Mouse (Mus musculus): Measurements from ENCODE around the gene Dpf2. TPM values are rescaled to one million over a fixed set of nuclear protein-coding genes. Genes with fewer than 3 reads are reported as not detected.
A peak's percentile ranks its signal among the peaks of the same experiment; 100 is the strongest.

Gene Dpf2
- total RNA-seq, 2 experiments from 2014 or later, result 71.9 to 78.2 TPM

DNA sequence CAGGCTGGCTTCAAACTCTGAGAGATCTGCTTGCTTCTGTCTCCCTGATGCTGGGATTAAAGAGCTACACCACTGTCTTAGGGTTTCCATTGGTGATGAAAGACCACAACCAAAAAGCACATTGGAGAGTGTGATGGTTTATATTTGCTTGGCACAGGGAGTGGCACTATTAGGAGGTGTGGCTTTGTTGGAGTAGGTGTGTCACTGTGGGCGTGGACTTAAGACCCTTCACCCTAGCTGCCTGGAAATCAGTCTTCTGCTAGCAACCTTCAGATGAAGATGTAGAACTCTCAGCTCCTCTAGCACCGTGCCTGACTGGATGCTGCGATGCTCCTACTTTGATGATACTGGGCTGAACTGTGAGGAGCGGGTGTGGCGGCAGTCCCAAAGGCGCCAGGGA, 25.7 kb upstream of the Dpf2 start:
- intact Hi-C loops (cut with DNase I; ENCODE audit: low total_unique reads), result no loop called here
- no peak for DNase-seq

DNA sequence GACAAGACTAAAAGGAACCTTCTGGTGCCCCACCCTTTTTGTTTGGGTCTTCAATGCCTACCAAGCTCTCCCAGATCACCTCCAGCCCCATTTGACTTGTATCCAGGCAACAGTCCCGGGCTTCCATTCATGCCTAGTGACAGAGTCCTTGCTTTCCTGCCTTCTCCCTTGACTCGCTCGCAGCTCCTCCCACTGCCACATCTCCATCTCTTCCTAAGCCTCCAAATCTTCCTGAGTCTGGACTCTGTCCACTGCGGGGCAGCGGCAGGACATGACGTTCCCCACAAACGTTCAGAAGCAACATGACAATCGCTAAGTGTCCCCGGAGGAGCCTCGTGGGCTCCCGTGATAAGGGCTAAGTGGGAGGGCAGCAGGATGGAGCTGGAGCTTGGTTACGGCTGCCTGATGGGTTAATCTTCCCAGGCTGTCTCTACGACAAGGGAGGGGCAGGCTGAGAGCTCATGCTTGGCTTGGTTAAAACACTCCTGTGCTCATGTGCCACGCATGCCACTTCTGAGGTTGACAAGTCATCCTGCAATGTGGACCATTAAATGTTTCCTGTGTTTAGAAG, 25.1 kb upstream of the Dpf2 start:
- no peak for DNase-seq

DNA sequence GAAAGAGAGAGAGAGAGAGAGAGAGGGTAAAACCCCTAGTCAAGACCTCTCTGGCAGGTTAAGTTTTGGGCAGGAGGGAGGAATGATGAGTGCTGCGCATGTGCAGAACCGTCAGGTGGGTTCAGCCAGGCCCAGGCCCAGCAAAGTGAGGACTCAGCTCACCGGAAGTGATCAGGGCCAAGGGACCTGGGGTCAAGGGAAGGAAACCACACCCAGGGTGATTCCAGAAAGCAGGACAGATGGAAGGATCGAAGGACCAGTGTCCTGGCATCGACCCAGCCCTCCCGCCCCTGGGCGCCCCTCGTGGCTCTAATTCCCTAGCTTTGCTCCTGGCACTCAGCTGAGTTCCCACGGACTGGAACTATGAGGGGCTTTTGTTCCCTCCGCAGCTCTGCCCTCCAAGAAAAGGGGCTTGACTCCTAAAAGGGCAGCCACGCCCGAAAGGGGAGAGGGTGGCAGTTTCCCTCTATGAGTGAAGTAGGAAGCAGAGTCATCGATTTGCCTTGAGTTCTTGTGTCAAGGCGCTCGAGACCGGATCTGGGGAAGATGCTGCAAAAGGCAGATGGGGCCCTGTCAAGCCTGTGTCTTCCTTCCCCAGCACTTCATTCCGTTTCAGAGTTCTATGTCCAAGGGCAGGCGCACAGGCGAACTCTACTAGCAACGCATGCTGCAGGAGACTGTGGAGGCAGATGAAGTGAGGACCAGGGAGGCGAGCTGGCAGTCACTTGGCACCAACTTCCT, 24.5 kb upstream of the Dpf2 start:
- intact Hi-C loops (cut with DNase I; ENCODE audit: low total_unique reads), result no loop called here
- no peak for DNase-seq

More for the DNA sequence above, 25.1 kb upstream of the Dpf2 start:
- intact Hi-C loops (cut with DNase I; ENCODE audit: low total_unique reads), result no loop called here

DNA sequence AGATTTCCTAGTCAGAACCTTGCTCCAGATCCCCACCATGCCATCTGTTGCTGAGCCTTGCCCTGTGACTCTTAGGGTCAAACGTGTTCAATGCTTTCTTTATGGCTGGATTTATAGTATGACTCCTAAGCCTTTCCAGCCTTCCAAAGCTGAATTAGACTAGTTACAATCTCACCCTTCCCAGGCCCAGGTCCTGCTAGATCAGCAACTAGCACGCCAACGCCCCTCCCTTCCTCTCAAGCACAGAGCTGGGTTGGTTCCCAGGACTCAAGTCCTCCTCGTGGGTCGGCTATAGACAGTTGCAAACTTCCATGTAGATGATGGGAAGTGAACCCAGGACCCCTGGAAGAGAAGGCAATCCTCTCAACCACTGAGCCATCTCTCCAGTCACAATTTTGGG, 22.9 kb upstream of the Dpf2 start:
- intact Hi-C loops (cut with DNase I; ENCODE audit: low total_unique reads), result no loop called here
- DNase-seq, result peak; percentile 58

DNA sequence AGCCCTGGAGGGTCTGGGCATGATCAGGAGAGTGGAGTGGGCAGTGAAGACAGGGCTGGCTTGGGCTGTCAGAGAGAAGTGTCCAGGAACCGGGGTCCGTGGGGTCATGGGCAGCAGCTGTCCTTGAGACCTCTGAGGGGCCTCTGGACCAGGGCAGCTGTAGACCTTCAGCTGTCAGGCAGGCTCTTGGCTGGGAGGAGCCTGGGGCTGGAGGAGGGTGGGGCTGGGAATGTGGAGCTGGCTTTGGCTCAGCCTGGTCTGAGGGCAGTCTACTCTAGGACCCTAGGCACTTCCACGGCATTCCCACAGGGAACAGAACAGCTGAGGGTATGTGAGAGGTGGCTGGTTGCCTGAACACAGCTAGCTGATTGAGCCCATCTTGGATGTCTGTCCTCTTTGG, 22.5 kb upstream of the Dpf2 start:
- intact Hi-C loops (cut with DNase I; ENCODE audit: low total_unique reads), result no loop called here

DNA sequence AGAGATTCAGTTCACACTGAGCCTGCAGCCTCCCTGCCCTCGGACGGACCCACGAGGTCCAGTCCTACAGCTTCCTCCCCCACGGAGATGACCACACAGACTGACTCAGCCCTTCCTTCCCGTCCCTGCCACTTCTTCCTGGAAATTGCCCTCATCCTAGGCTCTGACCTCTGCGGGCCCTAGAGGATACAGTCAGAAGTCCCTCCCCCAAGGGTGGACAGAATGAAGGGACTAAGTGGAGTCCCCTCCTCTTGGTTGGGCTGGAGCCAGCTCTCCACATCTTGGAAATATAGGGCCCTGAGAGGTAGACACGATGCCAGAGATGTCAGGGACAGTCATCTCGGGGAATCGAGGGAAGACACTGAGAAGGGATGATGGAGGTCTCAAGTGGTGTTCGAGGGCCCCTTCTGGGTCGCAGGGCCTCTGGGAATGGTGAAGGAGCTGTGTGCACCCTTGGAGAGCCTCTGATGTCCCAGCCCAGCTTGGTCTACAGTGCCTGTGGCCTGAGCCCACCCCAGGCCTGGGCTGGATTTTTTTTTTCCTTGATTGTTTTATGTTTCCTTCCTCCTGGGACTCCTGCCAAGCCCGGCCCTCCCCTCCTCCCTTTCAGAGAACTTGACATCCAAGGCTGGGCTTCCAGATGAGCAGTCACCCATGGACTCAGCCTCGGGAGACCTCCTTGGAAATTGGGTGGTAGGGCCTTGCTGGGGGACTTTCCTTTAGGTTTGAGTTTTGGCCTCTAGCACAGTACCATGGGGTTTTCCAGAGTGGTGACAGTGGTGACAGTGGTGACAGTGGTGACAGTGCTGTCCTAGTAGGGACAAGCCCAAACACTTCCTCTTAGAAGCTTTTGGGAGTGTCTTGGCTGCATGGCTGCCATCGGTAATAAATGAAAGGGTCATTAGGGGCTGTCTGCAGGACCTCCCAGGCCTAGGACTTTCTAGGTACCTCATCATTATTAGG, 17.1 kb upstream of the Dpf2 start:
- intact Hi-C loops (cut with DNase I; ENCODE audit: low total_unique reads), result no loop called here

More for the DNA sequence above, 22.5 kb upstream of the Dpf2 start:
- DNase-seq, result peak; percentile 80

DNA sequence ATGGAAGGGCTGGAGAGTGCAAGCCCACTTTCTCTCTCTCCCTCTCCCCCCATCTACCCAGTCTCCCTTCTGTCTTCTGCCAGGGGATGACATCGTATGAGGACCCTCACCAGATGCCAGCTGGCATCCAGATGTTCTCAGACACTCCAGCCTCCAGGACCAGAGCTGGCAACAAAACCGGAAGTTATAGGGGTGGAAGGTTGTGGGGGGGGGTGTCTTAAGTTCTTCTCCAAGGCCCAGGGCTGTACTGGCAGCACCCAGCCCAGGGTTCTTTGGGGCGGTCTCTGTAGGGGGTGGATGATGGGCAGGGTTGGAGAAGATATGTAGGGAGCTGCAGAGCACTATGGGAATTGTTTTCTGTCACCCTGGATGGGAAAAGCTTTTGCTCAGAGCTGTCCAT, 15.7 kb upstream of the Dpf2 start:
- intact Hi-C loops (cut with DNase I; ENCODE audit: low total_unique reads), result no loop called here
- no peak for DNase-seq

More for the DNA sequence above, 17.1 kb upstream of the Dpf2 start:
- peak; percentile 71 for DNase-seq

DNA sequence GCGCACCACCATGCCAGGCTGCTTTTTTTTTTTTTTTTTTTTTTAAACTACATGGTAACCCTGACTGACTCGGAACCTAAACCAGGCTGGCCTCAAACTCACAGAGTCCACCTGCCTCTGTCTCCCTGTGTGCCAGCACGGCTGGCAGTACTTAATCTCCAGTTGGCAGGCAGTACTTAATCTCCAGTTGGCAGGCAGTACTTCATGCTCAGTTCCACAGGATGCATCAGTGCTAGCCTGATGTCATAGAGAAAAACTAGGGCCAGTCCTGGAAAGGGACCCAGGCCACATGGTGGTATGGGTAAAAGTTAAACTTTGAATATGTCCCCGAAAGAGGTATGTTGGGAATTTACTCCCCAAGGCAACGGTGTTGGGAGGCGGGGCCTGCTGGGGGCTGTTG, 15.3 kb upstream of the Dpf2 start:
- intact Hi-C loops (cut with DNase I; ENCODE audit: low total_unique reads), result no loop called here
- DNase-seq, result no peak

DNA sequence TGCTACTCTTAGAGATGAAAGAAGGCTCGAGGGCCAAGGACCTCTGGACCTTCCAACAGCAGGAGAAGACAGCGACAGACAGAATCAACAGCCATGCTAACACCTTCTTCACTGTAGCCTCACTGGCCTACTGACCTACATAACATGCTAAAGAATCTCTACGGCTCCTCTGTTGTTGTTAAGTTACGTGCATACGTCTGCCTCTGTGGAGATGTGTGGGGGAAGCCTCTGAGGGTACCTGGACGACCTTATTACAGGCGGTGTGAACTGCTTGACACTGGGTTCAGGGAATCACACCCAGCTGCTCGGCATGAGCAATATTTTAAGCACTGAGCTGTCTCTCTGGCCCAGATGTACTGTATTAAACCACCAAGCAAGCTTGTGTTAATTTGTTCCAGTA, 14.7 kb upstream of the Dpf2 start:
- intact Hi-C loops (cut with DNase I; ENCODE audit: low total_unique reads), result no loop called here
- no peak for DNase-seq

DNA sequence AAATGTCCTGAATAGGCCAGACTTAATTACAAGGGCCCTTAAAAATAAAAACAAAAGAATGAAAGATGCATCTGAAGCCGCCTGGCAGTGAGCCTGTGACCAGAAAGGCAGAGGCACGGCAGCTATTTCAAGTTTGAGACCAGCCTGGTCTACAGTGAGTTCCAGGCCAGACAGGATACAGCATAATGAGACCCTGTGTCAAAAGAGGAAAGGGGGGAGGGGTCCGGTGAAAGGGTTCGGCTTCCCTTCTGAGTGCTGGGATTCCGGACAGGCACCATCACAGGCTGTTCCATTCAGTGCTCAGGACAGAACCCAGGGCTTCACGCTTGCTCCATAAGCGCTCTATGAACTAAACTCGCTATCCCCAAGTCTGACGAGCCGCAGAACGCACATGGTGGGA, 14.2 kb upstream of the Dpf2 start:
- intact Hi-C loops (cut with DNase I; ENCODE audit: low total_unique reads), result no loop called here
- DNase-seq, result no peak

DNA sequence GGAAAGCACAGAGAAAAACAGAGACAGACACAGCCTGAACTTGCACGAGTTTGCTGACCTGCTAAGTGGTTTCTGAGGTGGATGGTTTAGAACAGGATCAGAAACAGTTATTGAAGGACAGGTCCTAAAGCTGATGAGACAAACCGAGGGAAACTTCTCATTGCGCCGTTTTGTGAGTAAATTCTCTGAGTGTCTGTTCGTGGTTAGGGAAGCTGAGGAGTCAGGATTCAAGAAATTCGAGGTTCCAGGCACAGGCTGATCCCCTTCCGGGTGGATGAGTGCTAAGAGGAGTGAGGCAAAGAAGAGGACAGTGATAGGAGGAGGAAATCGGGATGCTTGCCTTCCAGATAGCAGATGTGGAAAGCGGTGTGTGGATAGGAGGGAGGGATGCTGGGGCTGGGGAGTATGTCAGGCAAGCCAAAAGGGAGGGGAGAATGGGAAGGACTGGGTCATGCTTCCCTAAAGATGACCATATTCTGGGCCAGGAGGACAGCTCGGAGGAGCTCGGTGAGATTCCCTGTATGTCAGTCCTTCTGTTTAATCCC, 12.6 kb upstream of the Dpf2 start:
- DNase-seq, result no peak
- intact Hi-C loops (cut with DNase I; ENCODE audit: low total_unique reads), result no loop called here

DNA sequence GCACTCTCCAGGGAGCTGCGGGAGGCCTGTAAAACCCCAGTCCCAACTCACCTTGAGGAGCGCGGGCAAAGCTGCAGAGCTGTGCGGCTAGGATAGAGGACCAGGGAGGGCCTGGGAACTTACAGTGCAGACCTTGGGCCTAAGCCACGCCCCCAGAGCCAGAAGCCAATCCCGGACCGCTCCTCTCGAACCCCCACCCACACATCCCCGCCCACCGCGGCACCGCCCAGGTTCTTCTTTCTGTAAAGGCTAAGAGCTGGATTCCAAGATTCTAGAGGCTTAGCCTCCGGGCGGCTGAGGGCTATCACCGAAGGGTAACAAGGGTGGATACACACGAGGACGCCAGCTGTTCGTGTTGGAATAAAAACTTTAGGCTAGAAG, 11.9 kb upstream of the Dpf2 start, which contains the start of gene Cdc42ep2:
Cdc42ep2 (minus strand) TSS at position 104 of the 381 bp plus-strand sequence.
- intact Hi-C loops (cut with DNase I; ENCODE audit: low total_unique reads), result no loop called here
- DNase-seq, result peak; percentile 99

DNA sequence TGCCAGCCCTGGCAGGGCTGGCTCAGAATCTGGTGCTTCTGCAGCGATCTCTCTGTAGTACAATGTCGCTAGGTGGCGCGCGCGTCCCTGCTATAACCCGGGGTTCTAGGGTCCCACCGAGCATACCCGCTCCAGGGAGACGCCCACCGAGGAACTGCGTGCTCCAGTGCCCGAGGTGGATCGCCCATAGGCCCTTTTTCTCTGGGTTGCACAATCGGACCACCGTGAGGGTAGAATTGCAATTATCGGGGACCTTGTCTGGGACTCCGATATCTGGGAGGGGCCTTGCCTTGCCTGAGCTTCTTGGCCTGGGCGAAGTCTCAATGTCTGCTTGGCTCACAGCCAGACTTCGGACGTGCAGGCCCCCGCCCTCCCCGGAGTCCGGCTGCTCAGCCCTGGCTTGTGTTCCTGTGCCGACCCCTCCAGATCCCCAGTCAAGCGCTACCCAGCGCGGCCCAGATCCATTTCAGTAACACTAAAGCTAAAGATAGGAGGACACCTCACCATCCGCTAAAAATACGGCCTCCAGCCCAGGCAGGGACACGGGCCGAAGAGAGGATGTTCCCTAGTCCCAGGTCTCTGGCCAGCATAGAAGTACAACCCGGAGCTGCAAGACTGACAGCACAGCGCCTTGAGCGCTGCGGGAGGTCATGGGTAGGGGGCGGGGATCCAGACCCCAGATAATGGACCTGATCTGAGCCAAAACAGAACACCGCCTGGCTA, 11.3 kb upstream of the Dpf2 start:
- DNase-seq, result peak; percentile 95
- intact Hi-C loops (cut with DNase I; ENCODE audit: low total_unique reads), result loop anchor here (2.0 kb wide), 1 partner anchor 33 kb away; no protein-coding TSS in a partner anchor

DNA sequence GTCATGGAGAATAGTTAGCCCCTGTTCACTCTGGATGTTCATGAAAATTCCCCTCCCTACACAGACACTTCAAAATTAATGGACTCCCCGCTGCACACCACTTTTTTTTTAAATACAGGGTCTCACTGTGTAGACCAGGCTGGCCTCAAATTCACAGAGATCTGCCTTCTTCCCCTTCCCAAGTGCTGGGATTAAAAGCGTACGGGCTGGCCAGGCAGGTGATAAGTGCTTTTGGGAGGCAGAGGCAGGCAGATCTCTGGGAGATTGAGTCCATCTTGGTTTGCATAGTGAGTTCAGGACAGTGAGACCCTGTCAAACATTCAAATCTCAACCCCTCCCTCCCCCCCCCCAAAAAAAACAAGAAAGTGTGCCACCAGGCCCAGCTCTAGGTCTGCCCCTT, 10.2 kb upstream of the Dpf2 start:
- no peak for DNase-seq
- intact Hi-C loops (cut with DNase I; ENCODE audit: low total_unique reads), result loop anchor here (2.0 kb wide), 1 partner anchor 34 kb away; no protein-coding TSS in a partner anchor

DNA sequence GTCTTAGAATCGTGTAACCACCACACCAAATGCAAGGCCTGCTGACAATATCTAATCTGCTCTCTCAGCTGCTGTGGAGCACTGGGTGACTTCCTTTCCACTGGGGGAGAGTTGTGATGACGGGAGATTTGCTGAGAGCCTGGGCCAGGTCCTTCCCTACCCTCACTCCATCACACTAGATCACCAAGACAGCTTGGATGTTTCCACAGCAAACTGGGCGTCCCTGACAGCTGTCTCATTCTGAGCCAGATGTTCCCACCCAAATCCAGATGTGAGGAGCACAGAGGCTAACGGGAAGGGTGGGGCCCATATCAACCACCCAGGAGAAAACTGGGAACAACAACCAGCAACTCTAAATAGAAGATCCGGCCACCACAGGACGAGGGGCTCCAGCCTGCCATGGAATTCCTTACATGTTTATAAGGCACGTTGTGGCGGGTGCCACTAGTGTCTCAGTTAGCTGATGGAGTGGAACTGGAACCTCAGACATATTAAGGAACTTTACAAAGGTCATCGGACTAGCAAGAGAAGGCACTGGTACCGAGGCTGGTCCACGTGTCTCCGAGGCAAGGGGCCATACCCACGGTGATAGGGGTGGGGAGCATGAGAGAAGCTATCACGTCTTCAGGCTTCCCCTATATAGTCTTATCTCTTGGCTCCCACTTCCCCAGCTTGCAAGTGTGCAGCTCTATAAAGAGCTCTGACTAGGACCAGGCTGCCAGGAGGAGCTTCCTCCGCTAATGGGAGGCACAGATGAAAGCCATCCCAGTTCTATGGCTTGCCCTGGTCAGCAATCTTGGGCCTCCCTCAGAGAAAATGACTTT, 9.5 kb upstream of the Dpf2 start:
- peak; percentile 53 for DNase-seq
- intact Hi-C loops (cut with DNase I; ENCODE audit: low total_unique reads), result loop anchor here (2.0 kb wide), 1 partner anchor 34 kb away; no protein-coding TSS in a partner anchor

DNA sequence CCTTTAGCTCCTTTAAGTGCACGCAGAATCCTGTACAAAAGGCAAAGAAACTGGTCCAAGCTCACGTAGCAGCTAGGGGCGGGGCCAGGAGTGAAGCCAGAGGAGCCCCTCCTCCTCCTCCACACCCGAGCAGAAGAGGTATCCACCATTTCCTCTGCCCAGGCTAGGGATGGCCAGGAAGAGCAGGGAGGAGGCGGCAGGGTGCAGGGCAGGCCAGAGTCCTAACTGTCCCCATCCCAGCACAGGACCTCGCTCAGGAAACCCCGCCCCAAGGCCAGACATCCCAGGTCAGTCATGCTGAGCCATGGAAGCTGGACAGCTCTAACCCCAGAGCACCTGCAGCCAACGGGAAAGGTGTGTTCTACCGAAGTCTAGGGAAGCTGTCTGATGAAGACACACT, 8.9 kb upstream of the Dpf2 start:
- no peak for DNase-seq
- intact Hi-C loops (cut with DNase I; ENCODE audit: low total_unique reads), result loop anchor here (2.0 kb wide), 1 partner anchor 35 kb away; no protein-coding TSS in a partner anchor

DNA sequence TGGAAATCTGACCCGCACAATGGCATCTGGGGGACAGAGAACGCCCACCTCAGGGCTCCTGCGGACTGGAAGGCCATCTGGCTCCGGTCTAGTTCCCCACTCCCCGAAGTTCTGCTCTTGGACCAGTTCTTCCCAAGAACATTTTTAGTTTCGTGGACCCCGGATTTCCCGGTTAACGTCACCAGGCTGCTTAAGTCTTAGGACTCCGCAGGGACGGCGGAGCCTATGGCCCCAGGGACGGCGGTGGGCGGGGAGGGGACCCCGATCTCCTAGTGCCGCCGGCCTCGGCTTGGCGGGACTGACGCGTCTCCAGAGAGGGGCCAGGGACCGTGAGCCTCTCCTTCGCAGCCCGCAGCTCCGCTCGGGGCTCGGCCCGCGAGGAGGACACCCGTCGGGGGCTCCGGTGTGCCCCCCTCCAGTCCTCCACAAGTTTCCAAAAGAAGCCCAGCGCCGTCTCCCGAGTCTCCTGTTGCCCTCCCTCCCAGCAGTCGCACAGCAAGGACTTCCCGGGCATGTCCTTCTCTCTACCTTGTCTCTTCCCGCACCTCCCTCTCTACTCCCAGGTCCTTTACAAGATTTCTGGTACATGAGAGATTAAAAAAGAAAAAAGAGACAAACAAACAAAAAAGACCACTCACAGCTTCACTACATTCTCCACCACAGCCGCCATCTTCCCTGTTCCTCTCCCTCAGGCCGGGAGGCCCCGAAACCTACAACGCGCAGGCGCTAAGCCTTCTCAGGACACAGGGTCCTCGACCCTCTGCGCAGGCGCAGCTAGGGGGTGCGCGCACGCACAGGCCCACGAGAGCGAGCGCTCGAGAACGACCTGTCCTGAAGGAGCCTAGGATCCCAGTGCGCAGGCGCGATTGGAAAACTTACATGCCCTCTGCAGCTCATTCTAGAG, 455 bp downstream of the Dpf2 start:
- DNase-seq, result peak; percentile 99
- intact Hi-C loops (cut with DNase I; ENCODE audit: low total_unique reads), result loop anchor here (10.0 kb wide), 1 partner anchor 102 kb away; the partner anchor contains the start of gene Capn1

Data from gastrocnemius, postnatal 14 days (tissue).